Mouse (Mus musculus) lung, embryonic 16.5 days (tissue): ENCODE measurements around the gene Hexim2. TPM values are rescaled to one million over a fixed set of nuclear protein-coding genes. Genes with fewer than 3 reads are reported as not detected.

Experiments used
- ATAC-seq: fragments of 200-750 bp; cut with Nextera tagmentation; 2 replicates; pipeline ENCODE4 v1.8.0; 2017; ENCODE audit warnings: low read depth, mild to moderate bottlenecking, moderate library complexity
- H3K27ac ChIP-seq: fragments of 300-500 bp; sonication (generic); 2 replicates; pipeline ENCODE4 v1.5.1; 2014; ENCODE audit warnings: mild to moderate bottlenecking, control low read depth, low read length
- H3K27me3 ChIP-seq: fragments of 300-500 bp; sonication (generic); 2 replicates; pipeline ENCODE4 v1.6.1; 2014; ENCODE audit warnings: low read depth, low read length, mixed read lengths; ENCODE audit not compliant: control insufficient read depth, insufficient read depth
- H3K36me3 ChIP-seq: fragments of 300-500 bp; sonication (generic); 2 replicates; pipeline ENCODE4 v1.6.1; 2014; ENCODE audit warnings: low read length; ENCODE audit not compliant: control insufficient read depth, insufficient read depth
- H3K4me1 ChIP-seq: fragments of 300-500 bp; sonication (generic); replicated peaks from 2 replicates; pipeline ENCODE4 v1.6.1; 2014; ENCODE audit warnings: low read length, mixed read lengths; ENCODE audit not compliant: control insufficient read depth, insufficient read depth
- H3K4me2 ChIP-seq: fragments of 300-500 bp; sonication (generic); 2 replicates; pipeline ENCODE4 v1.6.1; 2014; ENCODE audit warnings: low read depth, low read length, control low read depth
- H3K4me3 ChIP-seq: fragments of 300-500 bp; sonication (generic); 2 replicates; pipeline ENCODE4 v1.5.1; 2014; ENCODE audit warnings: mild to moderate bottlenecking, low read length, control low read depth
- H3K9ac ChIP-seq: fragments of 300-500 bp; sonication (generic); 2 replicates; pipeline ENCODE4 v1.6.1; 2014; ENCODE audit warnings: low read length, control low read depth
- H3K9me3 ChIP-seq: fragments of 300-500 bp; sonication (generic); 2 replicates; pipeline ENCODE4 v1.6.1; 2016; ENCODE audit warnings: low read length; ENCODE audit not compliant: control insufficient read depth
- WGBS: fragments of 180-500 bp; shearing (Covaris S2); extraction: QIAGEN DNeasy Blood & Tissue Kit; methylation state at CpG from one replicate; pipeline ENCODE4 v1.1.7; 2014; 5-methylcytosine and 5-hydroxymethylcytosine counted together
- polyA plus RNA-seq: library from polyadenylated mRNA; unstranded; fragments of >200 nt; fragmentation: Nextera tagmentation; extraction: Ambion mirVana; gene quantifications from 2 replicates; pipeline ENCODE4 v1.2.1, GENCODE M21; 2015

Hexim2 gene
- polyA plus RNA-seq, 1 experiment from 2014 or later: 8.7 TPM

DNA sequence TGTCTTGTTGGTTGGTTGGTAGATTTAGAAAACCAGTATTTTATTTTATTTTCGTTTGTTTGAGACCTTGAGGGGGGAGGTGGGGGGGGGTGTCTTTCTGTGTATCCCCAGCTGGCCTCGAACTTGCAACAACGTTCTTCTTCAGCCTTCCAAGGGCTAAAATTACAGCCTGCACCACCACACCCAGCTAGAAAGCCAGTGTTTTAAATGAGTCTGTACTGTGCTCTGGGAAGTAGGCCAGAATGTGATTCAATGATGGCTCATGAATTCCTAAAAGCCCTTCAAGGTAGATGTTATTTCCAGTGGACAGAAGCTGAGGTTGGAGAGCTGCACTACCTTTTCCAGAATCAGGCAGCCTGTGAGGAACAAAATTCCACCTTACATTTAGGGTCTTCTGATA is 2.0 kb downstream of the Hexim2 start:
- H3K9ac ChIP-seq: peak overlapping the region; percentile 60; the same call in 1 of the 2 replicates
- WGBS: 68% methylated on average over 3 of the region's 3 CpGs
- H3K4me3 ChIP-seq: no peak overlapping the region
- H3K27ac ChIP-seq: no peak overlapping the region
- H3K4me1 ChIP-seq: peaks cover 19% of the 10 kb centered on the region
- ATAC-seq: no peak
- H3K27me3 ChIP-seq: no peaks in the 10 kb centered on the region
- H3K9me3 ChIP-seq: no peaks in the 10 kb centered on the region
- H3K36me3 ChIP-seq: peaks cover 8% of the 10 kb centered on the region; the same call in 1 of the 2 replicates
- H3K4me2 ChIP-seq: no peak overlapping the region

DNA sequence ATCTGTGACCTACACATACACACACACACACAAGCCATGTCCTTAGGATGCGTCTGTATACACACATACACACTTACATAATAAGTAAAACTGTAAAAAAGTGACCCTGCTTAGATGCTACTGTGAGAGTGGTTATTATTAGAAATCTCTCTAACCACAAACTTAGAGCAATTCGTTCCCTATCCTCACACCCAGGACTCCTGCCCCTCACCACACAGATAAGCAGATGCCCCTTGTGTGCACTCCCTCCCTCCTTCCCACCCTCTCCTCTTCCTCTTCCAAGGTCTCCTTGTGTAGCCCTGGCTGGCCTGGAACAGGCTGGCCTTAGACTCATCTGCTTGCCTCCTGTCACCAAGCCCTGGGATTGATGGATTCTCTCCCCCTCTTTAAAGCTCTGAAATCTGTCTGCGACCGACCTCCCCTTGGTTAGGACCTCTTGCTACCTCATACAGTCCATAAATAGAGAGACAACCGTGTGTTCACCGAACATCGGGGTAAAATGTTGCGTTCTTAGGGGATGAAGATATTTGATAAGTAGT is 3.9 kb downstream of the Hexim2 start:
- no peak overlapping the region for H3K4me2 ChIP-seq
- no peak for ATAC-seq
- 72% methylated on average over 8 of the region's 8 CpGs for WGBS
- H3K27me3 ChIP-seq: no peaks in the 10 kb centered on the region
- H3K4me1 ChIP-seq: peaks cover 19% of the 10 kb centered on the region
- H3K4me3 ChIP-seq: no peak overlapping the region
- H3K9ac ChIP-seq: no peak overlapping the region
- H3K9me3 ChIP-seq: no peaks in the 10 kb centered on the region
- peaks cover 8% of the 10 kb centered on the region; the same call in 1 of the 2 replicates for H3K36me3 ChIP-seq
- H3K27ac ChIP-seq: no peak overlapping the region

DNA sequence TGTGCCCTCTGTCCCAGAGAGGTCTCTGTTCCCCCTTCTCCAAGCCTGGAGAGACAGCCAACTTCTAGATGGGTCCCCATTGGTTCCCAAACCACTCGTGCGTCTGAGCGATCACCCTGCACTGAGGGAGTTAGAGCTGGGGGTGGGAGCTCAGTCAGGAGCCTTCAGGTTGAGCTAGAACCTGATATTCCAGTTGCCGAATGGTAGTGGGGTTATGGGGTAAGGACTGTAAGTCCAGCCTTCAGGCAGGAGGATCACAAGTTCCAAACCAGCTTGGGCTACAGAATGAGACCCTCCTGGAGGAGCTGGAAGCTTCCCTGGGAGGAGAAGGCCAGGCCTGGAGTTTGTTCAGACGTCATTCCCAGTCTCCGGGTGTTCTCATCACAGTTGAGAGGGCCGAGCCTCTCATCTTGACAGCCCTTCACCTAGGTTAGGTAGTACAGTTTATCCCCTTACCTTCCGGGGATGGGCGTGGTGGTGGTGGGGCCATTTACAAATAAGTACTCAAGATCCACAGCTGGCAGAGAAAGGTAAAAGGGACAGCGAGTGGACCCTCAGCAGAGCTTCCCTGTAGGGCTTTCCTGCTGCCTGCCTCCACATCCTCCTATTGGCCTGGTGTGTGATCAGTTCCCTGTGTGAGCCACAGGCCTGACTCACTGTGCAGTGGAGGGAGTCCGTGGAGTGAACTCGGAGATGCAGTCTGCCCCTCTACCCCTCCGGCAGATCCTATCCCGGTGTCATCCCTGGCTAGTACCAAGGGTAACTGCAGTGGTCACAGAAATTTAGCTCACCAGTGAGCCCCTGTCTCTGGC is 7.9 kb downstream of the Hexim2 start:
- H3K9ac ChIP-seq: no peak overlapping the region
- ATAC-seq: no peak
- 79% methylated on average over 14 of the region's 14 CpGs for WGBS

DNA sequence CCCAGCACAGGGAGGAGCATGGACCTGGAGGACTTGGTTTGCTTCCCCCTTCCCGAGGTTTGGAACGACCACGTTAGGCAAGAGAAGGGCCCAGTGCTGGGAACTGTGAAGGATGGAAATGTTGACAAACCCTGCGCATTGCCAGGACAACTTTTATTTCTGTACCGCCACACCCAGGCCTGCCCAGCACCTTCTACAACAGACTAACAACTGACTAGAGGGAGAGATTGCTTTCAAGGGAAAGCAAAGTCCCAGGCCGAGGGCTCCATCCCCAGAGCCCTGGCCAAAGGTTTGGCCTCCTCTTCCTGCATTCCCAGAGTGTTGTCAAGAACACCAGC is 8.5 kb downstream of the Hexim2 start:
- H3K9ac ChIP-seq: peak overlapping the region; percentile 50; the same call in 1 of the 2 replicates
- H3K4me1 ChIP-seq: peaks cover 30% of the 10 kb centered on the region
- no peaks in the 10 kb centered on the region for H3K9me3 ChIP-seq
- no peak overlapping the region for H3K4me3 ChIP-seq
- ATAC-seq: no peak; the same call in none of the 2 replicates
- H3K36me3 ChIP-seq: peaks cover 8% of the 10 kb centered on the region; the same call in 1 of the 2 replicates
- 34% methylated on average over 6 of the region's 6 CpGs for WGBS
- peak overlapping the region; percentile 95 for H3K27ac ChIP-seq
- H3K4me2 ChIP-seq: no peak overlapping the region
- H3K27me3 ChIP-seq: no peaks in the 10 kb centered on the region

More for the DNA sequence above, 7.9 kb downstream of the Hexim2 start:
- Histone ChIP-seq H3K4me1 (peaks cover 30% of the 10 kb centered on the region), H3K9me3 (no peaks in the 10 kb centered on the region), H3K4me3 (no peak overlapping the region), H3K36me3 (peaks cover 8% of the 10 kb centered on the region; the same call in 1 of the 2 replicates), H3K4me2 (no peak overlapping the region), H3K27ac (peak overlapping the region; percentile 95), H3K27me3 (no peaks in the 10 kb centered on the region)

DNA sequence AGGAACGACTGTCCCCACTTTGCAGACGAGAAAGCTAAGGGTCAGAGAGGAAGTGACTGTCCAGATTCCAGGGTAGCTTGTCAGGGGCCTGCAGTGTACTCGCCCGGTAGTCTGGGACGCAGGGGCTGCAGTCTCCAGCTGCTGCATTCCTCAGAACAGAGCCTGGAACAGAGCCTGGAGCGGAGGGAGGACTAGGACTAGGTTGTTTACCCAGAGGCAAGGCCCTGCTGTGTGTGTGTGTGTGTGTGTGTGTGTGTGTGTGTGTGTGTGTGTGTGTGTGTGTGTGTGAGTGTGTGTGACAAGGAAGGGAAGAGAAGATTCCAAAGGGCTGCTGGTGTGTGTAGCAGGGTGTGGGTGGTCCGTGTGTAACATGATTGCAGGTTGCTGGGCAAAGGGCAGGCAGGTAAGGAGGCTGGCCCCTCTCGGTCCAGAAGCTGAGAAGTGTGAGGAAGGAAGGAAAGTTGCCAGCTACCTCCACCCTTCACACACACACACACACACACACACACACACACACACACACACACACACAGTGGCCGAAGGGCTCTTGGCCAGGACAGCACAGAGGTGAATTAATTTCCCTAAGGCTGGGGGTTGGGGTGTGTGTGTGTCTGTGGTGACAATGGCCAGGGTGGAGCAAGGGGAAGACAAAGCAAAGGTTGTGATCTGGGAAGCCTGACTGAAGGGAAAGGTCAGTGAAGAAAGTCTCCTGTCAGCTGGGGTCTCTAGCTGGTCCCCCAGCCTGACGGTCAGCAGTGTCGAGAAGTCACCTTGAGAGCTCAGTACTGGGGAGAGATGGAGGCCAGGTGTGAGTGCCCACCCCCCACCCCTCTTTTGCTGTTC is 9.1 kb downstream of the Hexim2 start:
- peak overlapping the region; percentile 17; the same call in 1 of the 2 replicates for H3K4me2 ChIP-seq
- WGBS: 12% methylated on average over 11 of the region's 11 CpGs
- peaks cover 30% of the 10 kb centered on the region for H3K4me1 ChIP-seq
- peak overlapping the region; percentile 50 for H3K9ac ChIP-seq
- peak; percentile 87 for ATAC-seq
- H3K4me3 ChIP-seq: no peak overlapping the region
- peak overlapping the region; percentile 95 for H3K27ac ChIP-seq
- no peaks in the 10 kb centered on the region for H3K27me3 ChIP-seq
- H3K9me3 ChIP-seq: no peaks in the 10 kb centered on the region
- H3K36me3 ChIP-seq: peaks cover 8% of the 10 kb centered on the region; the same call in 1 of the 2 replicates

DNA sequence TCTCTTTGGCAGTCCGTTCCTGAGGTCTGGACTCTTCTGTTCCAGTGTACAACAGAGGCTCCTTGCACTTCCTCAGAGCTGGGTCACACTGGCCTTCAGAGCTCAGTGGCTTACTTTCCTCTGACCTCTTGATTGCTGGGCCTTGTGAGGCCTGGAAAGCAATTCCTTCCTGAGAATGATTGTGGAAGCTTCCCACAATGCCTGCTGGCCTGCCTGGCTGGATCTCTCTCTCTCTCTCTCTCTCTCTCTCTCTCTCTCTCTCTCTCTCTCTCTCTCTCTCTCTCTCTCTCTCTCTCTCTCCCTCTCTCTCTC is 9.7 kb downstream of the Hexim2 start:
- Histone ChIP-seq H3K4me1 (peaks cover 30% of the 10 kb centered on the region), H3K27ac (peak overlapping the region; percentile 95), H3K27me3 (no peaks in the 10 kb centered on the region), H3K4me3 (no peak overlapping the region), H3K9ac (peak overlapping the region; percentile 47), H3K9me3 (no peaks in the 10 kb centered on the region), H3K36me3 (peaks cover 8% of the 10 kb centered on the region; the same call in 1 of the 2 replicates), H3K4me2 (peak overlapping the region; percentile 17; the same call in 1 of the 2 replicates)
- ATAC-seq: peak; percentile 26
- WGBS: 14% methylated on average over 1 of the region's 1 CpGs

DNA sequence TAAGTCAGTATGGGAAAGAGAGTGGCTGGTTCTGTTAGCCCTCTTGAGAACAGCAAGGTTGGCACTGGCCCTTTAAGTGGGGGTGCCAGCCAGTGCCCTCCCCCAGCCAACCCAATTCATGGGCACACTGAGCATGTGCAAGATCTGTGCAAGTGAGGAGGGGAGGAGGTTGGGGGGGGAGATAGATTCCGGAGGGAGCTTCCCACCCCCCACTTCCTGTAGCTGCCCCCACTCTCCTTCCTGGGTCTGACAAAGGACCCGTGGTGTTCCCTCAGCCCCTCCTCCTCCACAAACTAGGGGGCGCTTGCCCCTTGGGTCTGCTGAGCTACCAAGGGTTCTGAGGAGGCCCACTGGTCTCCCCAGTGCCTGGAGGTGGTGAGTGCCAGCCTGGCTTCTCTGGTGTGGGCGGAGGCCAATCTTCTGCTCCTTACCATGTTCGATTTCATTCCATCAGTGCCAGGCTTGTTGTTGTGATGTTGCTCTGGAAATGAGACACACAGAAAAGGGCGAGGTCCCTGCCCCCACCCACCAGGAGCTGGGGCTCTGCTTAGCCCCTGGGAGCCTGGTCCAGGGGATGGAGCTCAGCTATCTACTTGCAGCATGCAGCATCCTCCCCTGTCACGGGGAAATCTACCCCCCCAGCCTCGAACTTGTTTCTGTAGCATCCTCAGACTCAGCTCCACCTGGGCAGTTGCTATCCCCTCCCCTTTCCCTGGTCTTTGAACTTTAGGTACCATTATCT is 10.4 kb downstream of the Hexim2 start:
- H3K36me3 ChIP-seq: peaks cover 8% of the 10 kb centered on the region; the same call in 1 of the 2 replicates
- peak; percentile 73 for ATAC-seq
- WGBS: 27% methylated on average over 8 of the region's 8 CpGs
- H3K27me3 ChIP-seq: no peaks in the 10 kb centered on the region
- H3K4me1 ChIP-seq: peaks cover 30% of the 10 kb centered on the region
- H3K9ac ChIP-seq: peak overlapping the region; percentile 68
- H3K4me2 ChIP-seq: peak overlapping the region; percentile 57
- H3K9me3 ChIP-seq: no peaks in the 10 kb centered on the region
- peak overlapping the region; percentile 95 for H3K27ac ChIP-seq
- peak overlapping the region; percentile 33 for H3K4me3 ChIP-seq

DNA sequence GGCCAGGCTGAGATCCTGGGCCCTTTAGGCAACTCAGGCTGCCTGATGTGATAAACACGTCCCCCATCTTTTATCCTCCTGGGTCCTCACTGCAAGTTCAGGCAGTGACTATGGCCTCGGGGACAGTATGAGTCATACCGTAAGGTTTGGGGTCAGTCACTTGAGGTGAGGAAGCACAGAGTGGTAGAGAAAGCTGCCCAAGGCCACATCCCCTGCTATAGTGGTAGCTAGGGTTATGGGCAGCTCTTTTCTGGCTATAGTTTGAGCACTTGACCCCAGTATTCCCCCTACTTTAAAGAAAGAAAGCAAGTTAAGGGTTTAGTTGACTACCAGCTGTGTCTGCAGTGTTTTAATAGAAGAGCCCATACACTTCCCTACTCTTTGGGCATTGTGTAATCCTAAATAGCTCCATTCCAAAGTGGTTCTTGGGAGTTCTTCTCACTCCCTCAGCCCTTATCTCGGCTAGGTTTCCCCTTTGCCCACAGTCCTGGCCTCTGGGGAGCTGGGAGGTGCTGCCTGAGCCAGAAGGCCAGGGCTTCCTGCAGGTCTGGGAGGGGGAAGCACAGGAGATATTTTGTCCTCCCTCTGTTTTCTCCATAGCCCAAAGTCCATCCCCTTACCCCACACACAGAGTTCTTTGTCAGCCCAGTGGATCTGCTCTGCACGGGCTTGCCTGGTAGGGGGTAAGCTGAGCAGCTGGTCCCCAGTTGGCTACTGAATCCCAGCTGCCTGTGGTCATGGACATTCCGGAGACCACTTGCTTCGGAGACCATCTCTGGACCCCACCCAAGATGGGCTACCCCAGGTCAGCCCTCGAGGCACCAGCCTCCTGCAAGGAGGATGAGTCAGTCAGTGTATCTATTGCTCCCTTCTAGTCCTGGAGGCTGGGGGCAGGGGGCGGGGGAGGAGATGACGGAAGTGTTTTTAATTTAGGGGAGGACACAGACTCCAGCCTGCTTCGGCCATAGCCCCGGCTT is 12.4 kb downstream of the Hexim2 start:
- no peak overlapping the region for H3K4me2 ChIP-seq
- no peak for ATAC-seq
- no peak overlapping the region for H3K9ac ChIP-seq
- H3K9me3 ChIP-seq: no peaks in the 10 kb centered on the region
- no peak overlapping the region for H3K27ac ChIP-seq
- H3K27me3 ChIP-seq: no peaks in the 10 kb centered on the region
- no peak overlapping the region for H3K4me3 ChIP-seq
- H3K4me1 ChIP-seq: peaks cover 30% of the 10 kb centered on the region
- 50% methylated on average over 12 of the region's 12 CpGs for WGBS
- no peaks in the 10 kb centered on the region for H3K36me3 ChIP-seq
